Mouse (Mus musculus) erythroid progenitor cell, adult 5-6 weeks (primary cell): ENCODE data around the gene Cep170b. TPM values are rescaled to one million over a fixed set of nuclear protein-coding genes. Genes with fewer than 3 reads are reported as not detected.
A peak's percentile ranks its signal among the peaks of the same experiment; 100 is the strongest.

Experiments used
- ATAC-seq: replicated peaks from 2 replicates; pipeline ENCODE4 v1.8.0; 2016; ENCODE audit warnings: moderate number of reproducible peaks, mild to moderate bottlenecking, moderate TSS enrichment, inconsistent platforms; ENCODE audit not compliant: poor library complexity, low FRiP score, severe bottlenecking
- total RNA-seq, 2 experiments: library from RNA; stranded (forward) in 1 of 2; stranded (reverse) in 1 of 2; fragments of 150-400 nt in 1 of 2; fragments of 186-747, 209-891 nt in 1 of 2; gene quantifications; 2 replicates each; pipeline versions ENCODE4 v1.2.3 to v1.2.4; 2015 to 2017; ENCODE audit warnings: low replicate concordance in 2 of 2

The Cep170b gene
- 1.3 TPM in 1 of 2 replicates, not detected in the other for total RNA-seq (2015; ENCODE audit: low replicate concordance)
- total RNA-seq (2017; ENCODE audit: low replicate concordance): not detected in 2 replicates

DNA sequence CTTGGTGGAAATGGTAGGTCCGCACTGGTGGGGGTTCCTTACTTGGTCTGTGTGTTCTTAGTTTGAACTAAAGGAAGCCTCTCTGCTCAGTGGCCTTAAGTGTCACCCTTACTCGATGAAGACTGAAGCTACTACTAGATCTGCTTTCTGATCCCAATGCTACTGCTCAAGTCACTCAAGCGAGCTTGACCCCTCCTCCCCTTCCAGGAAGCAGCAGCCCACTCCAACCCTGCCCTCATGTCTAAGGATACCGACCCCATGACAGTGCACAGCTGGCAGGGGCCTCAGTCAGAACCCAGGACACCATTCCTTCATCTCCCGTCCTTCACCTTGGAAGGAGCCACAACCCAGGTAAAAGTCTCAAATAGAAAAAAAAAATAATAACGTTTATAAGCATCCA is at the start of gene Cep170b:
Gene Cep170b (plus strand): TSS at position 240 of the 400 bp plus-strand sequence.
- ATAC-seq: no peak

GRCm38 (mm10) chr12:112670718-112671393 is 49.4 kb upstream of the Cep170b start:
- no peak for ATAC-seq

DNA sequence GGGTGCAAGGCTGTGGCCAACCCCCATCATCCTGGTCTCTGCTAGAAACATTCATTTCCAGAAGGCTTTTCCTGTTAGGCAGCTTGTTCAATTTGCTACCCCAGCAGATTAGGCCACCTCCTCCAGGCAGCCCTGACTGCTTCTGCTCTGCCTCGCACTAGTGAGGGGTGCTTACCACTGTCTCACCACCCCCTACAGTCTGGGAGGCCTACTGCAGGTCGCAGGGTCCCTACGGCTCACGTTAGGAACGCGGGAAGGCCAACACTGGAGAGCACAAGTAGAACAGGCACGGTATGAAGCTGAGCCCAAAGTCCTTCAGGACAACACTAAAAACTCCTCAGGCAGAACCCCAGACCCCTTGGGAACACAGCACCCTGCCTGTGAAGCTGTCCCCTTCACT is 48.4 kb upstream of the Cep170b start:
- ATAC-seq: no peak

GRCm38 (mm10) chr12:112672744-112673575 is 47.3 kb upstream of the Cep170b start:
- ATAC-seq: no peak

DNA sequence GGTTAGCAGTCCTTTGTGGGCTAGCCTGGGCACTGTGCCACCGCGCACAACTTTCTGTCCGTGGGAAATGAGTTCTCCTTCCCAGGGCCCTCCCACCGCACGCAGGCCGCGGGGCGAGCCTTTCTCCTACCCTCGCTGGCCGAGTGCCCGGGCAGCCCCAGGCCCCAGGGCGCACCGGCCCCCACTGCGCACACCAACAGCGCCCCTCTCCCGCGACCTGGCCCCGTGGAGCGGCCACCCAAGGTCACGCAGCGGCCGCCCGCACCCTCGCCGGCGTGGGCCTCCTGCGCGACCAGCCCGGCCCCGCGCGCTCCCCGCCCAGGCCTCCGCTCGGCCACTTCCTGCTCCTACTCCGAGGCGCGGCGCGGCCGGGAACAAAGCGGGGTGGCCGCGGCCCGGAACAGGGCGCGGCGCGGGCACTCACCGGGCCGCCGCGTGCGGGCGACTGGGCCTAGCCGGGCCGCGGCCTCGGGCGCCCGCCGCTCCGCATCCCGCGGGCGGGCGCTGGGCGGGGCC is 46.6 kb upstream of the Cep170b start:
- no peak for ATAC-seq

DNA sequence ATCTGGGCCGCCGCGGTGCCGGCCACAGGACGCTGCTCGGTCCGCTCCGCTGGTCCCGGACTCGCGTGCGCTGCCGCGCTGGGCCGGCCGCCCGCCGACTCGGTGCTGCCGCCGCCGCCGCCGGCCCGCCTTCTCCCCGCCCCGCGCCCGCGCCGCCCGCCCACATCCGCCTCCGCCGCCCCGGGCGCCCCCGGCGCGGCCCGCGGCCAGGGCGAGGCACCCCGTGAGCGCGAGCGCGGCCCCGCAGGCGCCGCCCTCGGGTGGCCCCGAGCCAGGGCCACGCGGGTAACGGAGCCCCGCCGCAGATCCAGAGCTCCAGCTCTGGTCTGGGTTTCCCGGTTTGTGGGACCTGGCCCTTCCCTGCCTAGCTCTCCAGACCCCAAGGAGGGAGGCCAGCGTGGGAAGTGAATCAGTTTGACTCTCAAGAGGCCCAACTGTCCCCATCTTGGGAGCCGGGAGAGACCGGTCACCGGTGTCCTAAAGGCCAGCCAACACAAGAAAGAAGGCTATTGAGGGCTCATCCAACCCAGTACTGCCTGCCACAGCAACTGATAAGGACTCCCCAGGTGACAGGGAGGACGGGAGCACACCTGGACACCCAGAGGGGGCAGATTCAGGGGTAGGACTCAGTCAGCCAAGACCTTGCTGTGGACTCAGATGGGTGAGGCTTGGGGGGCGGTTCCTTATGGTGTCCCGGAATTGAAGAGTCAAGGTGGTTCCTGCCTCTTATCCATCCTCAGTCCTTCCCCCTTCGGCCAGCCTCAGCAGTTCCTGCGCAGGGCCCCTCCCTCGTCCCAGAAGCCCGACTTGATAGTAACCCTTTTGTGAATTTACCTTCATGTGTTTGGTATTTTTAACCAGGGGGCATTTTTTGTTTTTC is 45.9 kb upstream of the Cep170b start, which contains the start of gene Akt1:
Gene Akt1 (minus strand): TSS at position 753 of the 880 bp plus-strand sequence.
- ATAC-seq: peak; percentile 8; the same call in 1 of the 2 replicates

- peak; percentile 58 for ATAC-seq
Observed at GRCm38 (mm10) chr12:112675245-112676035, 44.8 kb upstream of the Cep170b start.

DNA sequence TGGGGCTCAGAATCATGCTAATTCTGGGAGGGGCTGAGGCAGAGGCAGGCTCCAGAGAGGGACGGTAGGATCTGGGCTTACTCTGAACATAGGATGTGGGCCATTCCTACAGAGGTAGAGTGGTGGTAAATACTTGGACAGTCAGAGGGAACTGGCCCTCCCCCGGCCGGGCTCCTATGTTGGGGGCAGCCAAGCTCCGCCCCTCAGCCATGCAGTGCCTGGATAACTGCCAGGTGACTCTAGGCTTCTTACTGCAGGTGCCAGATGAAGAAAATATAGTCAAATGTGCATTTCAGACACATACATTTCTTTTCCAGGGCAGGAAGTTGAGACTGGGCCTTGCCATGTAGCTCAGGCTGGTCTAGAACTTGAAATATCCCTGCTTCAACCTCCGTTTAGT is 43.2 kb upstream of the Cep170b start:
- no peak for ATAC-seq

DNA sequence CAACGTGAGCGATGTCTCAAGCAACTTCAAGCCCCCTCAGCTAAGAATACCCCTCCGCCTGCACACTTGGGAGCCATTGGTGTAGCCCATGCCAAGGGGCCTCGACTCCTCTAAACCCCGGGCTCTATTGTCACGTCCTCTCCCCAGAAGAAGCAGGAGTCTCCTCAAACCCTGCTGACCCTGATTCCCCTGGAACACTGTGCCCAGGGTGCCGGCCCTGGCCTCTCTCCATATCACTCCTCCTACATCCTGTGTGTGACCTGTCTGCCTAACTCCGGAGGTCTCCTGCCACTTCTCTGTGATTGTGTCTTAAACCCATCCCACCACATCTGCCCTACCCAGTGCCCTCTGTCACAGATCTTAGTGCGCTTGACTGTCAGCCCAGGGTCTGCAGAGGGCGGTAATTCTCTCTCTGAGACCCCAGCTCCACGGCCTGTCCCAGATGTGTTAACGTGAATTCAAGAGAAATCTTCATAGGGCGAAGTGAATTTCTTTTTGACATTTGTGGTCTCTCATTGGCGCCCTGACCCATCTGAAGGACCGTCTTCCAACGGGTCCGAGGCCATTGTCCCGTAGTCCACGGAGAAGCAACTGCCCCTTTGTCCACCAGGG is 42.2 kb upstream of the Cep170b start:
- ATAC-seq: no peak

DNA sequence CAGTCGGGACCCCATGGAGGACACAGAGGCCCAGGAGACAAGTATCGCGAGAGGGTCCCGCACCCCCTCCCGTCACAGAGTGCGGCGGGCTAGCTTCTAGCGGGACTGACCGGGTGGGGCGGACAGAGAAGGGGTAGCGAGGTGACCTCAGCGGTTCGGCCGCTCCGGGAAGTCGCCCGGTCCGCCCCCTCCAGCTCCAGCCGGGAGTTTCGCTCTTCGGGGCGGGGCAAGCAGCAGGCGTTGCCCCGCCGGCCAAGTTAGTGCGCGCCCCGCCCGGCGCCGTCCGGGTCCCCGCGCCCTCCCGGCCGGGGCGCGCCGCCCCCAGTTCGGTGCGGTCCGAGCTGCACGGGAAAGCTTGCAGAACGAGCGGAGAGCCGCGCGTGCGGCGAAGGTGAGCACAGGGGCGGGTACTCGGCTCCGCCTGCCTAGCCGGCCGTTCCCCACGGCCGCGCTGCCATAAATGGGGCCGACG is 41.7 kb upstream of the Cep170b start, which contains the start of gene Zbtb42:
Gene Zbtb42 (plus strand): TSS at position 274 of the 472 bp plus-strand sequence.
- no peak for ATAC-seq

DNA sequence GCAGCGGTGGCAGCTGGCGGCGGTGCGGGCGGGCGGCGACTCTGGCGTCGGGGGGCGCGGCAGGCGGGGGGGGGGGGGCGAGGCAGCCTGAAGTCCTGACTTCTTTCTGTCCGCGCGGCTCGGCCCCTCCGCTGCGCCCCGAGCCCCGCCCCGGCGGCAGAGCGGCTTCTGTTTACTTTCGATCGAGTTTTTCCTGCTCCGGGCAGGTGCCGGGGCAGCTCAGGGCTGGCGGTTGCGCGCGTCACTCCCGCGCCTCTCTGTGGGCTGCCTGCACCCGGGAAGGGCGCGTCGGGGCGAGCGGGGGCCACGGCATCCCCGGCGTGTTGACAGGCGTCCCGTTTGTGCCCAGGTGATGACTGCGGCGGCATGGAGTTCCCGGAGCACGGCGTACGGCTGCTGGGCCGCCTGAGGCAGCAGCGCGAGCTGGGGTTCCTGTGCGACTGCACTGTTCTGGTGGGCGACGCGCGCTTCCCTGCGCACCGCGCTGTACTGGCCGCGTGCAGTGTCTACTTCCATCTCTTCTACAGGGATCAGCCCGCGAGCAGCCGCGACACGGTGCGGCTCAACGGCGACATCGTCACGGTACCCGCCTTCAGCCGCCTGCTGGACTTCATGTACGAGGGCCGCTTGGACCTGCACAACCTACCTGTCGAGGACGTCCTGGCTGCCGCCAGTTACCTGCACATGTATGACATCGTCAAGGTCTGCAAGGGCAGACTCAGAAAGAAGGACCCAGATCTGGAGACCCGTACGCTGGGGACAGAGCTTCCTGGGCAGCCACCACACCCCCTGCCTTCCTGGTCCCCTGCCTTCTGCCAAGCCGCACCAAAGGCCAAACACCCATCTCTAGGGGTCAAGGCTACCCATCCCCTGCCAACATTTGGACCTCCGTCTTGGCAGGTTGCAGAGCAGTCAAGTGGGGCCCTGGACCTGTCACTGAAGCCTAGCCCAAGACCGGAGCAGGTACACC is 40.9 kb upstream of the Cep170b start:
- no peak for ATAC-seq

GRCm38 (mm10) chr12:112683351-112683750 is 36.9 kb upstream of the Cep170b start:
- ATAC-seq: no peak

DNA sequence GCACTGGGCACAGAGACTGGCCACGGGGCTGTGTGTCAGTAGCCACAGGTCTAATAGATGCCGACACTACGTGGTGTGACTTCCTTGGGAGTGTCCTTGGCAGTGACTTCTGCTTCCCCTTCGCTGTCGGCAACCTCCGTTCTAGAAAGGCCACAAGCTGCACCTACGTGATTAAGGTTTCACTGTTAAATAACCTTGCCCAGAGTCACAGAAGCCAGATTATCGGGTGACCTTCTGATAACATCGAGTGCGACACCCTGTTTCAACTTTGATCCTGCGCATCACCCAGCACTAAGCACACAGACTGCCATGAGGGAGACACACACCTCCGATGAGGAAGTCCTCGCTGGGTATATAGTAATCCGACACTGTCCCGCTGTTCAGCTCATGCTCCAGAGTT is 31.8 kb upstream of the Cep170b start:
- no peak for ATAC-seq

DNA sequence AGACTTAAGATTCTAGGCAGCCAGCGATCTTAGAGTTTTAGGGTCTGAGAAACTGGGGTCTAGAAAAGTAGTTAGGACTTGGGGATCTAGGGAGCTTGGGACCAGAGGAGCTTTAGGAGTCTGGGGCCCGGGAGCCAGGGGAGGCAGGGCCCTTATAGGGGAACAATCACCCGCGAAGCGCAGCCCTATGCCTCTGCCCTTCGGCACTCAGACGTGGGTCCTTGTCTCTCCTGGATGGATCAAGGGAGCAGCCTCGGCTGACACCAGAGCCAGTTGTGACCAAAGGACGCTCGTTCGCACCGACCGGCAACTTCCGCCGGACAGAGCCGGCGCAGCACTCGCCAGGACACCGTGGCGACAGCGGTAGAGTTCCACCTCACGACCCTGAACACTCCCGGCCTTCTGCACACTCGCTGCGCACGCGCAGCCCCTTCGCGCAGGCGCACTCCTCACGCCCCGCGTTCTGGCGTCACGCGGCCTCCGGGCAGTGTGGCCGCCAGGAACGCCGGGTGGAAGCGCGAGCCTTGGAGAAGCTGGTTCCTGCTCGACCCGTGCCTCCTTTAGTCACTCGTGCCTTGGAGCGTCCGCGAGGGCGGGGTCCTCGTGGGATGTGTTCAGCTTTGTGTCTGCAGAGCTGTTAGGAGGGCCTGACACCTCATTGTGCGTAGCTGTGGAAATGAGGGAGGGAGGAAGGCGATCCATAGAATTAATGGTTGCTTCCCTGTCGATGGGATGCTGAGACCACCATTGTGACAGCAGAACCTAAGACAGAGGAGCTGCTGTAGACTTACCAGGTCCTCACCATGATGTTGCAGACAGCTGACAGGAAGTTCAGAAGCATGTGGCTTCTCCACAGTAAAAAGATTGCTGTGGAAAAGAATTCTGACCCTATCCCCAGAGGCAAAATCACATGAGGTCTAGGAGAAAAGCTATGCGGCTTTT is 26.8 kb upstream of the Cep170b start:
- ATAC-seq: peak; percentile 81

DNA sequence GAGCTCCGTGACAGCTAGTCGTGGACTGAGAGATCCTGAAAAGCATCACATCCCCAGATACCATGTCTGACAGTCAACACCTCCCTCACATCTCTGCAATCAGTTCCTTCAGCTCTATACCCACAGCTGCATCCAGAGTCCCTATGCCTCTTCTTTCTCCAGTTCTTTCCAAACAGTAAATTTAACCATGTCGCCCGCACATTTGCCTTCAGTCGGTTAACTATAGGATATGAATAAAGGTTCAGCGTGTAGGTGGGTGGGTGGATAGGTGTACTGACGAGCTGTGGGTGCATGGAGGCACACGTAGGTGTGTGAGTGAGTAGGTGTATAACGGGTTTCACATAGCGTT is 26.2 kb upstream of the Cep170b start:
- no peak for ATAC-seq

GRCm38 (mm10) chr12:112696806-112697425 is 23.3 kb upstream of the Cep170b start:
- ATAC-seq: no peak
